In genomic region chr11:96261323-96261890, GRCm38 (mm10) we compare ENCODE assay signal across 9 mouse cellular contexts. TPM values are rescaled to one million over a fixed set of nuclear protein-coding genes. Genes with fewer than 3 reads are reported as not detected.
DNase-seq lines count a peak whose midpoint lies in the region; ATAC-seq and TF ChIP-seq lines count a peak whose summit lies in the region.
"Had no signal": no experiment of that assay in that cellular context is flagged by ENCODE, and none has a peak within 500 bp of the region (broad histone marks: within the 10 kb centered on the region; RNA-seq: fewer than 3 reads in every experiment).

No protein-coding gene starts in this region.

- DNase-seq in liver, adult 2 months (ENCODE audit: extremely low read depth, low read depth, low spot score): peak; percentile 35
- peak; percentile 87 for DNase-seq in adrenal gland, adult 18-20 months (ENCODE audit: low spot score in 2 of 2)
- no peak for DNase-seq in frontal cortex, adult 2 months (ENCODE audit: extremely low spot score in 1 of 2, low spot score in 1 of 2)

- peaks cover 15% of the 10 kb centered on the region; the same call in 1 of the 2 replicates for H3K27me3 ChIP-seq in liver, adult 2 months (ENCODE audit: control insufficient read depth, insufficient read depth, low read length)
- peaks cover 100% of the 10 kb centered on the region for H3K27me3 ChIP-seq in liver, embryonic 12.5 days (replicated peaks)
- peaks cover 100% of the 10 kb centered on the region for H3K27me3 ChIP-seq in limb, embryonic 12.5 days
- H3K27me3 ChIP-seq in neural tube, embryonic 15.5 days (replicated peaks): peaks cover 15% of the 10 kb centered on the region; the same call in 1 of the 2 replicates

- no peaks in the 10 kb centered on the region for H3K36me3 ChIP-seq in liver, adult 2 months (ENCODE audit: control insufficient read depth, insufficient read depth, low read length)
- H3K36me3 ChIP-seq in liver, embryonic 12.5 days: no peaks in the 10 kb centered on the region
- H3K36me3 ChIP-seq in limb, embryonic 12.5 days: no peaks in the 10 kb centered on the region
- H3K36me3 ChIP-seq in neural tube, embryonic 15.5 days: no peaks in the 10 kb centered on the region
- H3K36me3 ChIP-seq: stomach, embryonic 15.5 days had no signal

- H3K4me3 ChIP-seq in liver, adult 2 months (ENCODE audit: insufficient read depth, low read depth, low read length): no peak overlapping the region
- no peak overlapping the region for H3K4me3 ChIP-seq in liver, embryonic 12.5 days
- no peak overlapping the region for H3K4me3 ChIP-seq in embryonic fibroblast, embryonic 13.5 days (ENCODE audit: insufficient read depth, low read length)
- no peak overlapping the region for H3K4me3 ChIP-seq in limb, embryonic 12.5 days (replicated peaks)
- 0 out of 2 replicates have a peak overlapping the region, but pooled peaks have one; percentile 9 for H3K4me3 ChIP-seq in neural tube, embryonic 15.5 days (replicated peaks)
- H3K4me3 ChIP-seq: stomach, embryonic 15.5 days had no signal

- ATAC-seq in liver, embryonic 12.5 days: no peak
- no peak for ATAC-seq in limb, embryonic 12.5 days (ENCODE audit: insufficient number of reproducible peaks, insufficient read depth, low FRiP score, low TSS enrichment, low read depth)
- peak; percentile 40 for ATAC-seq in neural tube, embryonic 15.5 days (ENCODE audit: low FRiP score)

- H3K4me1 ChIP-seq in liver, adult 2 months (ENCODE audit: control insufficient read depth, insufficient read depth, low read length): no peaks in the 10 kb centered on the region
- no peaks in the 10 kb centered on the region for H3K4me1 ChIP-seq in liver, embryonic 12.5 days
- H3K4me1 ChIP-seq in embryonic fibroblast, embryonic 13.5 days (ENCODE audit: control insufficient read depth, insufficient read depth, low read length): 0 out of 2 replicates have a peak, but pooled peaks cover 11% of the 10 kb centered on the region
- peaks cover 28% of the 10 kb centered on the region for H3K4me1 ChIP-seq in limb, embryonic 12.5 days (replicated peaks)
- peaks cover 72% of the 10 kb centered on the region for H3K4me1 ChIP-seq in neural tube, embryonic 15.5 days

- H3K79me2 ChIP-seq in liver, adult 2 months (ENCODE audit: control insufficient read depth, insufficient read depth, low read length): no peaks in the 10 kb centered on the region

- no peak overlapping the region for H3K27ac ChIP-seq in liver, adult 2 months (replicated peaks; ENCODE audit: insufficient read depth, low read depth, low read length)
- no peak overlapping the region for H3K27ac ChIP-seq in liver, embryonic 12.5 days
- peak overlapping the region; percentile 59; the same call in 1 of the 2 replicates for H3K27ac ChIP-seq in embryonic fibroblast, embryonic 13.5 days (ENCODE audit: insufficient read depth, low read length)
- no peak overlapping the region for H3K27ac ChIP-seq in limb, embryonic 12.5 days
- peak overlapping the region; percentile 74 for H3K27ac ChIP-seq in neural tube, embryonic 15.5 days (replicated peaks)
- H3K27ac ChIP-seq: stomach, embryonic 15.5 days had no signal

- no peak for TF ChIP-seq POLR2A in liver, adult 2 months (IDR thresholded peaks at IDR 0.05; ENCODE audit: extremely low read depth, insufficient read depth, low read length)
- no peak for TF ChIP-seq POLR2A in embryonic fibroblast, embryonic 13.5 days (IDR thresholded peaks at IDR 0.05; ENCODE audit: low read depth, low read length)

- 3% methylated on average over 24 of the region's 24 CpGs for WGBS in liver, adult 2 months
- 2% methylated on average over 24 of the region's 24 CpGs for WGBS in liver, embryonic 12.5 days (ENCODE audit: insufficient replicate concordance)
- WGBS in limb, embryonic 12.5 days: 2% methylated on average over 24 of the region's 24 CpGs
- 4% methylated on average over 24 of the region's 24 CpGs for WGBS in neural tube, embryonic 15.5 days

- no peak overlapping the region for H3K4me2 ChIP-seq in liver, embryonic 12.5 days
- peak overlapping the region; percentile 21; the same call in 1 of the 2 replicates for H3K4me2 ChIP-seq in limb, embryonic 12.5 days
- H3K4me2 ChIP-seq in neural tube, embryonic 15.5 days: peak overlapping the region; percentile 46
- H3K4me2 ChIP-seq: stomach, embryonic 15.5 days had no signal

- TF ChIP-seq CTCF in liver, adult 2 months (IDR thresholded peaks at IDR 0.05; ENCODE audit: low read depth, low read length): peak; percentile 81
- peak; percentile 85 for TF ChIP-seq CTCF in embryonic fibroblast, embryonic 13.5 days (IDR thresholded peaks at IDR 0.05; ENCODE audit: borderline replicate concordance, insufficient read depth, low read length)

- no peak overlapping the region for H3K9ac ChIP-seq in liver, adult 2 months (ENCODE audit: low read depth, low read length)
- H3K9ac ChIP-seq in liver, embryonic 12.5 days: no peak overlapping the region
- H3K9ac ChIP-seq in limb, embryonic 12.5 days (replicated peaks): no peak overlapping the region
- H3K9ac ChIP-seq in neural tube, embryonic 15.5 days (replicated peaks): no peak overlapping the region
- H3K9ac ChIP-seq: stomach, embryonic 15.5 days had no signal

- no peaks in the 10 kb centered on the region for H3K9me3 ChIP-seq in liver, embryonic 12.5 days (replicated peaks)
- no peaks in the 10 kb centered on the region for H3K9me3 ChIP-seq in limb, embryonic 12.5 days
- no peaks in the 10 kb centered on the region for H3K9me3 ChIP-seq in neural tube, embryonic 15.5 days (replicated peaks)
- H3K9me3 ChIP-seq: stomach, embryonic 15.5 days had no signal

RNA-seq across cellular contexts. Expression of gene Hoxb9, which starts 9.8 kb away (rescaled TPM):
- total RNA-seq in liver, adult 2 months (2014; rRNA removed): 0.07 TPM in 1 of 2 replicates, not detected in the other
- polyA plus RNA-seq in liver, adult 2 months (2012; rRNA removed): not detected in 2 replicates
- polyA plus RNA-seq in liver, embryonic 12.5 days (2016; fragmentation: Nextera tagmentation; extraction: Ambion mirVana): not detected in 2 replicates
- total RNA-seq in adrenal gland, adult 18-20 months (2021): 100 to 1,000 TPM; 294 to 445 TPM
- 43.5 and 51.7 TPM in 2 replicates for polyA plus RNA-seq in embryonic fibroblast, embryonic 13.5 days (2011; ENCODE audit: insufficient read length, low read depth, missing spikeins)
- 1.0 and 1.3 TPM in 2 replicates for polyA plus RNA-seq in limb, embryonic 12.5 days (2016; fragmentation: Nextera tagmentation; extraction: Ambion mirVana)
- 55.7 and 57.5 TPM in 2 replicates for polyA plus RNA-seq in neural tube, embryonic 15.5 days (2015; fragmentation: Nextera tagmentation; extraction: Ambion mirVana)
- polyA plus RNA-seq in frontal cortex, adult 2 months (2012; rRNA removed): not detected in 2 replicates
- polyA plus RNA-seq: heart, embryonic 14.5 days had no signal

RNA-seq across cellular contexts. Expression of gene Hoxb8, which starts 20.3 kb away (rescaled TPM):
- total RNA-seq in liver, adult 2 months (2014; rRNA removed): not detected in 2 replicates
- 0.04 TPM in 1 of 2 replicates, not detected in the other for polyA plus RNA-seq in liver, adult 2 months (2012; rRNA removed)
- polyA plus RNA-seq in liver, embryonic 12.5 days (2016; fragmentation: Nextera tagmentation; extraction: Ambion mirVana): not detected in 2 replicates
- 100 to 1,000 TPM in 1 of 2 experiments, 10 to 100 TPM in 1; 54.8 to 119 TPM for total RNA-seq in adrenal gland, adult 18-20 months (2021)
- 11.7 and 20.1 TPM in 2 replicates for polyA plus RNA-seq in embryonic fibroblast, embryonic 13.5 days (2011; ENCODE audit: insufficient read length, low read depth, missing spikeins)
- 0.24 and 0.40 TPM in 2 replicates for polyA plus RNA-seq in limb, embryonic 12.5 days (2016; fragmentation: Nextera tagmentation; extraction: Ambion mirVana)
- polyA plus RNA-seq in neural tube, embryonic 15.5 days (2015; fragmentation: Nextera tagmentation; extraction: Ambion mirVana): 63.1 and 71.8 TPM in 2 replicates
- 0.06 TPM in 1 of 2 replicates, not detected in the other for polyA plus RNA-seq in frontal cortex, adult 2 months (2012; rRNA removed)
- polyA plus RNA-seq: heart, embryonic 14.5 days had no signal

RNA-seq across cellular contexts. Expression of gene Hoxb7, which starts 25.0 kb away (rescaled TPM):
- 0.09 and 0.54 TPM in 2 replicates for total RNA-seq in liver, adult 2 months (2014; rRNA removed)
- polyA plus RNA-seq in liver, adult 2 months (2012; rRNA removed): 0.06 and 0.17 TPM in 2 replicates
- 0.18 and 0.37 TPM in 2 replicates for polyA plus RNA-seq in liver, embryonic 12.5 days (2016; fragmentation: Nextera tagmentation; extraction: Ambion mirVana)
- total RNA-seq in adrenal gland, adult 18-20 months (2021): 10 to 100 TPM; 33.5 to 59.0 TPM
- polyA plus RNA-seq in embryonic fibroblast, embryonic 13.5 days (2011; ENCODE audit: insufficient read length, low read depth, missing spikeins): 13.1 and 22.5 TPM in 2 replicates
- polyA plus RNA-seq in limb, embryonic 12.5 days (2016; fragmentation: Nextera tagmentation; extraction: Ambion mirVana): 1.8 and 2.1 TPM in 2 replicates
- polyA plus RNA-seq in neural tube, embryonic 15.5 days (2015; fragmentation: Nextera tagmentation; extraction: Ambion mirVana): 101 and 115 TPM in 2 replicates
- not detected in 2 replicates for polyA plus RNA-seq in frontal cortex, adult 2 months (2012; rRNA removed)
- polyA plus RNA-seq: heart, embryonic 14.5 days had no signal

RNA-seq across cellular contexts. Expression of gene Hoxb6, which starts 30.9 kb away (rescaled TPM):
- 0.07 TPM in 1 of 2 replicates, not detected in the other for total RNA-seq in liver, adult 2 months (2014; rRNA removed)
- polyA plus RNA-seq in liver, adult 2 months (2012; rRNA removed): 0.15 and 0.30 TPM in 2 replicates
- 0.30 TPM in 2 replicates for polyA plus RNA-seq in liver, embryonic 12.5 days (2016; fragmentation: Nextera tagmentation; extraction: Ambion mirVana)
- 10 to 100 TPM; 37.0 to 68.1 TPM for total RNA-seq in adrenal gland, adult 18-20 months (2021)
- polyA plus RNA-seq in embryonic fibroblast, embryonic 13.5 days (2011; ENCODE audit: insufficient read length, low read depth, missing spikeins): 9.6 and 14.1 TPM in 2 replicates
- 1.0 and 1.1 TPM in 2 replicates for polyA plus RNA-seq in limb, embryonic 12.5 days (2016; fragmentation: Nextera tagmentation; extraction: Ambion mirVana)
- polyA plus RNA-seq in neural tube, embryonic 15.5 days (2015; fragmentation: Nextera tagmentation; extraction: Ambion mirVana): 109 and 135 TPM in 2 replicates
- polyA plus RNA-seq in frontal cortex, adult 2 months (2012; rRNA removed): not detected in 2 replicates
- polyA plus RNA-seq: heart, embryonic 14.5 days had no signal

RNA-seq across cellular contexts. Expression of gene Hoxb5, which starts 41.7 kb away (rescaled TPM):
- 0.09 and 0.20 TPM in 2 replicates for total RNA-seq in liver, adult 2 months (2014; rRNA removed)
- polyA plus RNA-seq in liver, adult 2 months (2012; rRNA removed): 0.35 and 0.40 TPM in 2 replicates
- 1.3 and 1.5 TPM in 2 replicates for polyA plus RNA-seq in liver, embryonic 12.5 days (2016; fragmentation: Nextera tagmentation; extraction: Ambion mirVana)
- total RNA-seq in adrenal gland, adult 18-20 months (2021): 10 to 100 TPM; 11.6 to 27.3 TPM
- 4.1 and 5.9 TPM in 2 replicates for polyA plus RNA-seq in embryonic fibroblast, embryonic 13.5 days (2011; ENCODE audit: insufficient read length, low read depth, missing spikeins)
- 0.83 and 2.1 TPM in 2 replicates for polyA plus RNA-seq in limb, embryonic 12.5 days (2016; fragmentation: Nextera tagmentation; extraction: Ambion mirVana)
- 39.5 and 106 TPM in 2 replicates for polyA plus RNA-seq in neural tube, embryonic 15.5 days (2015; fragmentation: Nextera tagmentation; extraction: Ambion mirVana)
- 0.11 TPM in 1 of 2 replicates, not detected in the other for polyA plus RNA-seq in frontal cortex, adult 2 months (2012; rRNA removed)

Comparison
In these comparisons a context has a peak if more than half of its experiments do, and no peak if none do; other contexts are left out.
1. DNase-seq: peak in liver, adult 2 months (single experiment) and adrenal gland, adult 18-20 months (2 of 2); none in frontal cortex, adult 2 months (0 of 2).
2. H3K27ac ChIP-seq: peak in embryonic fibroblast, embryonic 13.5 days (single experiment) and neural tube, embryonic 15.5 days (single experiment); none in liver, adult 2 months (single experiment), liver, embryonic 12.5 days (single experiment) and limb, embryonic 12.5 days (single experiment).
3. RNA of gene Hoxb9, which starts 9.8 kb away (polyA plus RNA-seq): 55.7 to 57.5 TPM in neural tube, embryonic 15.5 days and 43.5 to 51.7 TPM in embryonic fibroblast, embryonic 13.5 days; 1.0 to 1.3 TPM in limb, embryonic 12.5 days, not detected in liver, adult 2 months, not detected in liver, embryonic 12.5 days and not detected in frontal cortex, adult 2 months; every median in the first group is over 10 times any median in the second.